Mouse (Mus musculus): ENCODE results near the gene Cdk11b. TPM values are rescaled to one million over a fixed set of nuclear protein-coding genes. Genes with fewer than 3 reads are reported as not detected.
"Not testable (repeated sequence)": the region's sequence is repeated elsewhere in the genome, so short reads cannot be mapped to it uniquely, and the experiment has no call there.

Cdk11b gene
- total RNA-seq, 2 experiments from 2014 or later = 45.9 to 53.1 TPM

DNA sequence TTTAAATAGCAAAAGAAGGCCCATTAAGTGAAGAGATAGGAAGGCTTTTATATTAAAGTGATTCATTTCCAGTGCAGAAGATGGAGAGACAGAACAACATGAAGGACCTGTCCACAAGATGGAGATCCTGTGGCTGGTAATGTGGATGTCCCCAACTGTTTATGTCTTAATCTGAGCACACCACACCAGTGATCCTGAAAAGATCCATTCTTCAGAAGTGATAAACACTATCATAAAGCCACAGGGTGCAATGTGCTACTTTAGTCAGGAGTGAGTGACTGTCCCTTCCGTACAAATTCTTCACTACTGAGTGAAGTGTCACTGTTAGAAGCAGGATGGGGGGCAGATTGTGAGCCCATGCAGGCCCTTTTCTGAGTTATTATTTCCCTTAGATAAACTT, 21.9 kb upstream of the Cdk11b start:
- no peak for DNase-seq (ENCODE audit: low spot score in 2 of 2)

DNA sequence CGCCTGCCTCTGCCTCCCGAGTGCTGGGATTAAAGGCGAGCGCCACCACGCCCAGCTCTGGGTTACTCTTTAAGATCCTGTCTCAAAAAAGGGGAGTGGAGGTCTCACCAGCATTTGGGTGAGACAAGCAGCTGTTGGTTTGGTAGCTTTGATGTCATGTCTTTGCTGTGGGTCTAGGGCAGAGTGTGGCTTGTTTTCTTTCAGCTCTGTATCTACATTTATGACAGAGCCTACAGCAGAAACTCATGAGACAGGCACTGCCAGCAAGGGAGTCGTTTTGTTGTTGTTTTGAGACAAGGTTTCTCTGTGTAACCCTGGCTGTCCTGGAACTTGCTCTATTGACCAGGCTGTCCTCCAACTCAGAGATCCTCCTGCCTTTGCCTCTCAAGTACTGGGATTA, 20.9 kb upstream of the Cdk11b start:
- no peak for DNase-seq (ENCODE audit: low spot score in 2 of 2)
- intact Hi-C loops (cut with DNase I) = no loop called here

More for the DNA sequence above, 21.9 kb upstream of the Cdk11b start:
- intact Hi-C loops (cut with DNase I) = no loop called here

DNA sequence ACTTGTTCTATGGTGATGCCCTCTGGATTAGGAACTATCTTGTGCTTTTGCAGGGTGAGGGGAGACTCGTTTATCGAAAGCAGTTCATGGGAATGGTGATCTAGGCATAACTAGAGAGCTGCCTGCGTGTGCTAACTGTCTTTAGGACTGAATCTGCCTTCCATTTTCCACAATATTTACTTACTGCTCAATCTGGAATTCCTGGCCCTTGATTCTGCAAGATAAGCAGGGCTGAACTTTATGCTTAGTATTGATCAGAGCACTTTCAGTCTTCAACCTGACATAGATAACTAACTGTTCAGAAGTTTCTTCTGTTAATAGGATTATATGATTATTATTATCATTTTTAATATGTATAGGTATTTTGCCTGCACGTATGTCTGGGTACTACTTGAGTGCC, 19.5 kb upstream of the Cdk11b start:
- no peak for DNase-seq (ENCODE audit: low spot score in 2 of 2)
- intact Hi-C loops (cut with DNase I) = no loop called here

DNA sequence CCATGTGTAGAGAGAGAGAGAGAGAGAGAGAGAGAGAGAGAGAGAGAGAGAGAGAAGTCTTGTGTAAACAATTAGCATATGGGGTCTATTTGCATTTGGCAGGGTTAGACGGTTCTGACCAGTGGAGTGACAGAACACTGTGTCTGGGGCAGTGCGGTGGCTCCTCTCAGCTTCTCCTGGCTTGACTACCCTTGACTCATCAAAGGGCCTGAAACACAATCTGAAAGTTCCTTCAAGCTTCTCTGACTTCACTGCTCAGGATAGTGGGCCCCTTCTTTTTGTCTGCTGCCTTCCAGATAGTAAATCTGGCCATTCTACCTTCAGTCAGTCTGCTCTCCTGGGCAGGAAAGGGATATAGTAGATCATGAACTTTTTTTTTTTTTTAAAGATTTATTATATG, 17.8 kb upstream of the Cdk11b start:
- intact Hi-C loops (cut with DNase I) = no loop called here
- DNase-seq (ENCODE audit: low spot score in 2 of 2) = no peak

DNA sequence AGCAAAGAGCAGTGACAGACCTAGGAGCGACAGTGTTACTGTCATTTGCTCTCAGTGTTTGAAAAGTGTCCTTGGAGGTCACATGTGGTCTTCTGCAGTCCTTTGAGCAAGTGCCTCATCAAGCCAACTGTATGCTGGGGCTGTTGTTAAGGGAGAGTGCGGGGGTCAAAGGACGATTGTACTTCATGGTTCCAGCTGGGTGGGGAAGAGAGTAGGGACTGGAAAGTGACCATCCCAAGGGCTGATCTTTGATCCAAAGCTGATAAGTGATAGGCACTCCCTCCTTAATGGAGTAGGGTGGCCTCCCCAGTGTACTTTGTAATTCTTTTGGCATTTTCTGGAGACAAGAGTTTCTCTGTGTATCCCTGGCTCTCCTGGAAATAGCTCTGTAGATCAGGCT, 12.8 kb upstream of the Cdk11b start:
- intact Hi-C loops (cut with DNase I) = no loop called here
- no peak for DNase-seq (ENCODE audit: low spot score in 2 of 2)

DNA sequence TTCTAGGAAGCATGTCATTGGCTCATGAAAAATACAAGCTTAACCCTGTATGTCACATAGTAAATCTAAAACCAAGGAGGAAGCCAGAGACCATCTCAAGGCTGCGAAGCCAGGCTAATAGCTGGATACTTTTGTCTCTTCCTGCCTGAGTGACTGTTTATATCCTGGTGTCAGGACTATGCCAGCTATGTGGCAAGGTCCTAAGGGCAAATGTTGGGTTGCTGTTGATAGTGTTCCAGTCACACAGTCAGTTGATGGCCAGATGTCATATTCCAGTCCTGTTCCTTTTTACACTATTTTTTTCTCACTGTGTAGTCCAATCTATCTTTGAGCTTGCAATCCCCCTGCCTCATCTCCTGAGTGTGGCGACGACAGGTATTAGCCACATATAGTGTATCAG, 11.4 kb upstream of the Cdk11b start:
- intact Hi-C loops (cut with DNase I) = no loop called here
- no peak for DNase-seq (ENCODE audit: low spot score in 2 of 2)

DNA sequence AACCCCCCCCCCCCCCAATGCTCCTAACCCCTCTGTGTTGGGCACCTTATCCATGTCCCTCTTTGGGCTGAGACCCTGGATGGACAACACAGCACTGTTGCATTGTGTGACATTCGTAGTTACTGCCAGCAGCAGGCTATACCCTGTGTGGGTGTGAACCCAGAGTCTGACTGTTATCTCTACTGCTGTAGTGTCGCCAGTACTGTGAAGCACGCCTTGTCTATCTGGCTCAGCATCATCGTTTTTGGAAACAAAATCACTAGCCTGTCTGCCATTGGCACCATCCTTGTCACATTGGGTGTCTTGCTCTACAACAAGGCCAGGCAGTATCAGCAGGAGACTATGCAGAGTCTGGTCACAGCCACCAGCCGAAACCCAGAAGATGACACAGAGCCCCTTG, 6.3 kb upstream of the Cdk11b start:
- intact Hi-C loops (cut with DNase I) = no loop called here
- DNase-seq (ENCODE audit: low spot score in 2 of 2) = no peak

DNA sequence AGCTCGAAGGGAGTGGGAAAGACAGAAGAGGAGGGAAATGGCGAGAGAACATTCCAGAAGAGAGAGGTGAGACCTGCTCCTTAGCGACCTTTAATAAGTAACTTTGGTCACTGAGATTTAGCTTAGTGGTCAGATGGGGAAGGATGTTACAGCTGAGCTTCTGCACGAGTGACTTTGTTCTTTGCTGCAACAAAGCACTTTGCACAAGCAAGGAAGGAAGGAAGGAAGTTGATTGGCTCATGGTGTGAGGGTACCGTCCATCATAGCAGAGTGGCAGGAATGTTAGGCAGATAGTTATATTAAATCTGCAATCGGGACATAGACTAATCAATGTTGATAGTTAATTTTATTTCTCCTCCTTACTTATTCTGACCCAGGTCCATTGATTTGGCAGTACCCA, 5.6 kb downstream of the Cdk11b start:
- DNase-seq (ENCODE audit: low spot score in 2 of 2) = no peak

DNA sequence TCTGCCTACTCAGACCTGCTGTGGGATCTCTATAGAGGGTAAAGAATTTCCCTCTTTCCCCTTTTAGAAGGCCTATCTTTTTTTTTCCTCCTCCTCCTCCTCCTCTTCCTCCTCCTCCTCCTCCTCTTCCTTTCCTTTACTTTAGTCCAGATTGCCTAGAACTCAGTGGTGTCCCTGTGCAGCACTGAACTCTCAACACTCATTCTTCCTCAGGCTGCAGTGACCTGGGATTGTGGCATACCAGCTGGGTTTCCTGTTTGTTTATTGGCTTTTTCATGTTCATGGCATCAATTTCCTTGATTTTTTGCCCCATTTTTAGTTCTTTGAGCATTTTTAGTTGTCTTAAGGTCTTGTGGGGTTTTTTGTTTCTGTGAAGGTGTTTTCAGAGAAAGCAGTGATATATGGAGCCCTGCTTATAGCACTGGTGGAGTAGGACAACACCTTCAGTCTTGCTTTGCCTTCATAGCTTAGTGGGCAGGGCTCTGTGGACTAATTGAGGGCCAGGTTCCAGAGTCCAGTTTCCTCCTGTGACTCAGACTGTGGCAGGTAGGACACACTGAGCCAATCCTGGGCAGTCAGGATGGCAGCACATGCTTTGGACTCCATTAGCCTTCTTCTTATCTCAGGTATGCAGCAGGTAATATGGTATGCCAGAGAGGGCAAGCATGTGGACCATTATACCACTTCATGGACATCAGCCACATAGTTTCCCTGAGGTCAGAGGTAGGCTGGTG, 11.3 kb downstream of the Cdk11b start:
- no peak for DNase-seq (ENCODE audit: low spot score in 2 of 2)

More for the DNA sequence above, 5.6 kb downstream of the Cdk11b start:
- intact Hi-C loops (cut with DNase I) = no loop called here

DNA sequence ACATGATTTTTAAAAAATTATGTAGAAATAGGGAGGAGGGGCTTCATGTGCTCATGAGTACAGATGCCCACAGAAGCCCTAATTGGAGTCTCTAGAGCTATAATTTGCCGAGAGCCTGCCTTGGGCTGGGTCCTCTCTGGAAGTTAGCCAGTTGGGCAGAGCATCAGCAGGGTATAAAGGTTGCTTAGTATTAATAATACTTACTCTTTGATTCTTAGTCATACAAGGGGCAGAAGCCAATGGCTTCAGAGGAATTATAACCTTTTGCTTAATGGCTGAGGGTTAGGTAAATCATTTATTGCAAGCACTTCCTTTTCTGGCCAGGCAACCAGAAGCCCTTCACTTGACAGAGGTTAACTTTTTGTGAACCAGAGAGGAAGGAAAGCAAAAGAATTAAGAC, 18.9 kb downstream of the Cdk11b start:
- intact Hi-C loops (cut with DNase I) = no loop called here
- no peak for DNase-seq (ENCODE audit: low spot score in 2 of 2)

More for the DNA sequence above, 11.3 kb downstream of the Cdk11b start:
- intact Hi-C loops (cut with DNase I) = no loop called here

DNA sequence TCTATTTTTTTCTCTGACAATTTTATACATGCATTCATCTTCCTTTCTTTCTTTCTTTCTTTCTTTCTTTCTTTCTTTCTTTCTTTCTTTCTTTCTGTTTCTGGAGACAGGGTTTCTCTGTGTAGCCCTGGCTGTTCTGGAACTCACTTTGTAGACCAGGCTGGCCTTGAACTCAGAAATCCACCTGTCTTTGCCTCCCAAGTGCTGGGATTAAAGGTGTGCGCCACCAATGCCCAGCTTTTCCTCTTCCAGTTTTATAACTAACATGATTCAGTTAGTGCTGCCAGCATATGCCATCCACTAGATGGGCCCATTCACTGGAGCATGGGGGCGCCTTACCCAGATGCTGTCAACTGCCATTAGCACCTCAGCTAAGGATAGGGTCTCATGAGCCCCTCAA, 20.7 kb downstream of the Cdk11b start, which contains the start of gene Gm10563:
Gm10563 (minus strand) TSS at position 101 of the 400 bp plus-strand sequence.
- intact Hi-C loops (cut with DNase I); DNase-seq (ENCODE audit: low spot score in 2 of 2): not testable (repeated sequence)

DNA sequence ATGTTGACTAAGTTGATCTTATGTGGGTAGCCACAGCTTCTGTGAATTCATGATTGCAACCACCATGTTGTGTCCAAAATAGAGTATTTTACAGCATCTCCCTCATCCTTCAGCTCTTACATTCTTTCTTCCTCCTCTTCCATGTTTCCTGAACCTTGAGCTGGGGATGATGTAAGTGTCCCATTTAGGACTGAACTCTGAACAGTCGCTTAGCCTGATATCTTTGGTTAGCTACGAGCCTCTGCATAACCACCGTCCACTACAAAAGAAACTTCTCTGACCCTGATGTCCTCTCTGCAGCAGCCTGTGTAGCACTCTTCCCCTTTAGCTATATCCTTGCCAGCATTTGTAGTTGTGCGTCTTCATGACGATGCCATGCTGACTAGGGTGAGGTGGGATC, 21.1 kb downstream of the Cdk11b start:
- DNase-seq (ENCODE audit: low spot score in 2 of 2) = no peak
- intact Hi-C loops (cut with DNase I) = no loop called here

DNA sequence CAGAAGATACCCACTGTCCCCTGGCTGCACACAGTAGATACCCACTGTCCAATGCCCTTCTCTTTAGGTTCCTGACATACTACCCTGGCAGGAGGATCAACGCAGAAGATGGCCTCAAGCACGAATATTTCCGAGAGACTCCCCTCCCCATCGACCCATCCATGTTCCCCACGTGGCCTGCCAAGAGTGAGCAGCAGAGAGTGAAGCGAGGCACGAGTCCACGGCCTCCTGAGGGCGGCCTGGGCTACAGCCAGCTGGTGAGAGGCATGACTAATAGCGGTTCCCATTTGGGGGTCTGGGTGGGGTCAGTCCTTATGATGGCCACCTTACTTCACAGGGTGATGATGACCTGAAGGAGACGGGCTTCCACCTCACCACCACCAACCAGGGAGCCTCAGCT, 24.7 kb downstream of the Cdk11b start:
- intact Hi-C loops (cut with DNase I) = no loop called here
- DNase-seq (ENCODE audit: low spot score in 2 of 2) = no peak

DNA sequence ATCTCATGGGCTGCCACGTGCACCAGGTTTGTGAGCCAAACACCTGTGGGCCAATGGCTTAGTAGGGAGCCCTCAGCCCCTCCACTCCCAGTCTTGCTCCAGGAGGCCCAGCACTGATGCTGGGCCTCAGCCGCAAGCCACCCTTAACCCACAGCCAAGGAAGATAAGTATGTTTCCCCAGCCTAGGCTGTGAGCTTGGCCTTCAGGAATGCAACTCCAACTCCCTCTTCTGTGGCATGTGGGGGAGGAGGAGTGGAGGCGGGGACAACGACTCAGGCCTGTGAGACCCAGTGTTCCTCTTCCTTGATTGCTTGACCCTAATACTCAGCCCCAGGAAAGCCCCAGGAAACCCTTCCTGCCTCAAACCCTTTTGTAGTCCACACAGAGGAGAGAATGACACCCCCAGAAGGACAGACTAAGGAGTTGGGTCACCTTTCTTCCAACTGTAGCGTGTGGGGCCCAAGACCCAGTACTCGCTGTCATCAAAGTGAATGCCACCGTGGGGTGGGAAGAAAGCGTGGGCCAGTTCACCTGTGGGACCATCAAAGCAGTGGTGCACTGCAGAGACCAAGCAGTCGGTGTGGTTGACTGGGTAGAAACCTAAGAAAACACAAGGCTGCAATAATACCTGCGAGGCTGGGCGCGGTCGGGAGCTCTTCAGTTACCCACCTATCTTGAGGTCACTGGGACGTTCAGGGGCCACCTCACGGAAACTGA, 27.1 kb downstream of the Cdk11b start:
- no peak for DNase-seq (ENCODE audit: low spot score in 2 of 2)
- intact Hi-C loops (cut with DNase I) = no loop called here

DNA sequence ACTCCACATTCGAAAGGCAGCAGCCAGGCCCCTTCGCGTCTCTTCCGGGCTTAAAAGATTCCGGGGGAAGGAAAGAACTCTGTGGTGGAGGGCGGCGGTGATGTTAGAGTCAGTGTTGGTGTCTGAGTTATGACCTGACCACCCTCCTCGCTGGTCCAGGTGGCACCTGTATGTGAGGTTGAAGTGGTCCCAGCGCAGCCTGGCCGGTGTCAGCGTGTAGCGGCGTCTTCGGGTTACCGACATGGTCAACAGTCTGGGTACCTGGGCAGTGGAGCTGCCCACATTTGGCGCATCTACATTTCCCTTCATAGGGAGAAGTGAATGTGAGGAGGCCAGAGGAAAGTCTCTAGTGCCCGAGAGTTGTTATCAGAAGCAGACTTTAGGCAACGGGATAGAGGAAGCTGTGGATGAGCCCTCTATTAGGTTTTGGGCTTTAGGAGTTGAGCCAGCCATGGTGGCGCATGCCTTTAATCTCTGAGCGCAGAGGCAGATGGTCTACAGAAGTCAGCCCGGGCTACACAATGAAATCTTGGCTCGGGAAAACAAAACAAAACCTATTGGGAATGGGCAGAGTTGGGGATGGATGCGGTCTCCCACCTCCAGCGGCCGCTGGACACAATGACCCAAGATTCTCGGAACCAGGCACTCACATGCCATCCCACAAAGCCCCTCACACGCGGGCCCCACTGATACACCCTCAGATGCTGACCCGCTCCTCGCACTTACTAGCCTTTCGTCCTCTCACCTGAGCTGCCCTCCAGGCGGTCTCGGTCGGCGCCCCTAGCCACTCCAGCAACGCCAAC, 27.8 kb downstream of the Cdk11b start:
- DNase-seq (ENCODE audit: low spot score in 2 of 2) = no peak
- intact Hi-C loops (cut with DNase I) = no loop called here

DNA sequence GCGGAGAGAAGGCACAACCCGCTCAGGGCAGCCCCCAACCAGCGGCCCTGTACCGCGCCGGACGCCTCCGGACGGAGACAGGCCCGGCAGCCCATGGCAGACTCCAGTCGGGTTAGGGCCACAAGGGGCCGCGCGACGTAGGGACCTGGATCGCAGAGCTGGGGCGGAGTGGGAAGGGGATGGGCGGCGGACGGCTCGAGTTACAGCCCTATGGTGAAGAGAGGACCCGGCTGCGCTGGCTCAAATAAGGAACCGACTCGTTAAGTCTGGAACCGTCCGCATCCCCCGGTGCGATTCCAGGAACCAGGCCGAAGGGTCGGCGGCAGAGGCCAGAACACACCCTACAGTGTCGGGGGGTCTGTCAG, 28.4 kb downstream of the Cdk11b start, which contains the start of gene Mmp23:
Mmp23 (minus strand) TSS at position 299 of the 365 bp plus-strand sequence.
- no peak for DNase-seq (ENCODE audit: low spot score in 2 of 2)
- intact Hi-C loops (cut with DNase I) = no loop called here

DNA sequence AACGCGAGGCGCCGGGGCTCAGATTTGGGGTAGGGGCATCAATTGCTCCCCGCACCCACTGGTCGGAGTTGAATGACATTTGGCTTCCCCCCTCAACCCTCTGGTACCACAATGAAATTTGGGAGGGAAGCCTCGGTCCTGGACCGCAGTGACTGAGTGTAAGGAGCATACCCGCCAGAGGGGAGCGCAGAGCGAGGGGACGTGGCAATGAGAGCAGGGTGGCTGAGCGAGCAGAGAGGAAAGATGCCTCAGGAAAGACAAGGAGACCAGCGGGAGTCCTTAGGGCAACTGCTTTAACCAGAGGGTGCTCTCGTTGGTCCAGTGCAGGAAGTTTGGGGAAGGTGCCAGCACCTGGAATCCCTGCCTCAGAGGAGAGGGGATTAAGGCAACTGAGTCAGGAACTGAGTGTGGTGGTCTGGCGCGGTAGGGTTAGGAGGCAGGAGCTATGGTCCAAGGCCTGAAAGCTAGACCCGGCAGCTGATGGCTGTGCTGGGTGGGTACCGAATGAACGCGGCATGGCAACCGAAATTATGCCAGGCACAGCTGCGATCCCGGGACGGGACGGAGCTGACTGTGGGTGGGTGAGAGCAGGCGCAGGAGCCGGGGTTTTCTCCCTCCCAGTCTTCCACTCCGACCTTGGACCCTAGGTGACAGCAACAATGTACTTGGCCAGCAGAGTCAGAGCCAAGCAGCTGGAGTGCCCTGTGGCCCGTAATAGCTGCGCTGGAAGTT, 29.0 kb downstream of the Cdk11b start:
- intact Hi-C loops (cut with DNase I) = no loop called here
- DNase-seq (ENCODE audit: low spot score in 2 of 2) = no peak

DNA sequence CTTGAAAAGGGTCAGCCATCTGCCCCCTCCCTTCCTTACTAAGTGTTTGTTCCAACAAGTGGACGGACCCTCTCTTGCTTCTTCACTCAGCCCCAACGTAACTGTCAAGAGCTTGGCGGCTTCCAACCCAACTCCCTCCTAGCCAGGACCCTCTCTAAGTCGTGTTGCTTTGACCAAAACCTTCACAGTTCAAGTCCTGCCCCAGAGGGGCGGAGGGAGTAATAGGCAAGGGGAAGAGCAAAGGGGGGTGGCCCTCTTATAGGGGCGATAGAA, 29.5 kb downstream of the Cdk11b start:
- intact Hi-C loops (cut with DNase I) = no loop called here
- no peak for DNase-seq (ENCODE audit: low spot score in 2 of 2)

DNA sequence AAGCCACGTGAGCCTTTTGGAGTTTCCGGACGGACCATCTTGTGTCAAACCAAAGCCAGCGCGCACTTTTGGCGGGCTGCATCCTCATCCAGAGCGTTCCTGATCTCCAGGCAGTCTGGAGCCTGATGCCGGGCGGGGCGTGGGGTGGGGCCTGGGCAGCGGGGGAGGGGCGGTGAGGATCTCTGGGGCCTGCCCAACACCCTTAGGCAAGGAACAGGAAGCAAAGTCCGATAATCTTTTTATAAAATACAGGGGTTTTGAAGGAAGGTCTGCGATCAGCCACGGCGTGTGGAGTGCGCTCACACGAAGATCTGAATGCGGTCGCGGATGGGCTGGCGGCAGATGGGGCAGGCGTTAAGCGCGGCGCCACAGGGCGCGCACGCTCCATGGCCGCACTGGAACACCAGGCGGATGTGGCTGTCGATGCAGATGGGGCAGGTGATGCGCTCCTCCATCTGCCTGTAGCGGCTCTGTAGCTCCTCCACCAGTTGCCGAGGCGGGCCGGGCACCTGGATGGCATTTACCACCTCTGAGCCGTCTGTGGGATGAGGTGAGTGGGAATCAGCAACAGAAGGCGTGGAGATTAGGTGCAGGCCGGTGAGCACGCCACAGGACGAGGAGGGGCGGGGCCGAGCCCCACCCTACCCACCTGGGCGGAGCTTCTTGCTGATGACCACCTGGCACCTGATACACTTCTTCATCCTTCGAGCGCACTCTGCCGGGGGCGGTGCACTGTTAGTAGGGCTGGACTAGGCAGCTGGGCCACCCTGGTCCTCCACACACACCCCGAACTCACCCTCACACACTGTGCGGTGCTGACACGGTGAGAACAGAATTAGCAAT, 30.0 kb downstream of the Cdk11b start:
- intact Hi-C loops (cut with DNase I) = no loop called here
- DNase-seq (ENCODE audit: low spot score in 2 of 2) = no peak

All from left cerebral cortex, postnatal 25 days (tissue).